Mouse (Mus musculus): ENCODE results near the gene Plek. TPM values are rescaled to one million over a fixed set of nuclear protein-coding genes. Genes with fewer than 3 reads are reported as not detected.
"Not testable (repeated sequence)": the region's sequence is repeated elsewhere in the genome, so short reads cannot be mapped to it uniquely, and the experiment has no call there.

The Plek gene
- polyA plus RNA-seq (2014; fragmentation: Nextera tagmentation; extraction: Ambion mirVana): 4.2 and 4.4 TPM in 2 replicates

- DNase-seq (ENCODE audit: low spot score) (peak; percentile 88), ATAC-seq (ENCODE audit: low read depth) (peak; percentile 94)
- H3K9ac ChIP-seq (ENCODE audit: low read depth, low read length): peak within 1 kb of the TSS; percentile 71
- peak within 1 kb of the TSS; percentile 69 for H3K4me2 ChIP-seq (ENCODE audit: low read depth, low read length)
- no peaks in the 10 kb centered on the region for H3K27me3 ChIP-seq (replicated peaks; ENCODE audit: control insufficient read depth, insufficient read depth, low read length)
- H3K4me3 ChIP-seq (ENCODE audit: low read depth, low read length): peak within 1 kb of the TSS; percentile 61
- under 1% methylated on average over 35 of the region's 38 CpGs for WGBS
- H3K9me3 ChIP-seq (ENCODE audit: control insufficient read depth, low read length): no peaks in the 10 kb centered on the region
- H3K27ac ChIP-seq (replicated peaks; ENCODE audit: low read depth, low read length): peak within 1 kb of the TSS; percentile 60
- H3K4me1 ChIP-seq (ENCODE audit: control insufficient read depth, insufficient read depth, low read length): peaks cover 4% of the 10 kb centered on the region; the same call in 1 of the 2 replicates
- no peaks in the 10 kb centered on the region for H3K36me3 ChIP-seq (ENCODE audit: control insufficient read depth, insufficient read depth, low read length)
Measured at GRCm38 (mm10) chr11:17051545-17052475, at the start of gene Plek, which contains the start of gene Cnrip1. TSS of gene Plek (minus strand) at chr11:17052381. TSS of gene Cnrip1 (plus strand) at chr11:17051586.

GRCm38 (mm10) chr11:17086106-17086505 lies 33.9 kb upstream of the Plek start:
- no peak overlapping the region for H3K4me2 ChIP-seq (ENCODE audit: low read depth, low read length)
- H3K27ac ChIP-seq (replicated peaks; ENCODE audit: low read depth, low read length): no peak overlapping the region
- no peaks in the 10 kb centered on the region for H3K36me3 ChIP-seq (ENCODE audit: control insufficient read depth, insufficient read depth, low read length)
- H3K4me1 ChIP-seq (ENCODE audit: control insufficient read depth, insufficient read depth, low read length): peaks cover 7% of the 10 kb centered on the region
- H3K9ac ChIP-seq (ENCODE audit: low read depth, low read length): no peak overlapping the region
- 14% methylated on average over 5 of the region's 5 CpGs for WGBS
- DNase-seq (ENCODE audit: low spot score): peak; percentile 31
- no peak for ATAC-seq (ENCODE audit: low read depth)
- H3K9me3 ChIP-seq (ENCODE audit: control insufficient read depth, low read length): no peaks in the 10 kb centered on the region
- H3K27me3 ChIP-seq (replicated peaks; ENCODE audit: control insufficient read depth, insufficient read depth, low read length): no peaks in the 10 kb centered on the region
- H3K4me3 ChIP-seq (ENCODE audit: low read depth, low read length): no peak overlapping the region

- Histone ChIP-seq H3K4me1 (ENCODE audit: control insufficient read depth, insufficient read depth, low read length) (peaks cover 7% of the 10 kb centered on the region), H3K9me3 (ENCODE audit: control insufficient read depth, low read length) (no peaks in the 10 kb centered on the region), H3K4me3 (ENCODE audit: low read depth, low read length) (no peak overlapping the region), H3K27ac (replicated peaks; ENCODE audit: low read depth, low read length) (no peak overlapping the region), H3K36me3 (ENCODE audit: control insufficient read depth, insufficient read depth, low read length) (no peaks in the 10 kb centered on the region), H3K4me2 (ENCODE audit: low read depth, low read length) (no peak overlapping the region), H3K27me3 (replicated peaks; ENCODE audit: control insufficient read depth, insufficient read depth, low read length) (no peaks in the 10 kb centered on the region), H3K9ac (ENCODE audit: low read depth, low read length) (no peak overlapping the region)
- peak; percentile 31 for DNase-seq (ENCODE audit: low spot score)
- 47% methylated on average over 1 of the region's 1 CpGs for WGBS
- ATAC-seq (ENCODE audit: low read depth): no peak
Measured at GRCm38 (mm10) chr11:17083866-17084265, 31.7 kb upstream of the Plek start.

- DNase-seq (ENCODE audit: low spot score): peak; percentile 49
- ATAC-seq (ENCODE audit: low read depth): no peak
- no peaks in the 10 kb centered on the region for H3K27me3 ChIP-seq (replicated peaks; ENCODE audit: control insufficient read depth, insufficient read depth, low read length)
- no peak overlapping the region for H3K27ac ChIP-seq (replicated peaks; ENCODE audit: low read depth, low read length)
- 69% methylated on average over 3 of the region's 3 CpGs for WGBS
- H3K4me1 ChIP-seq (ENCODE audit: control insufficient read depth, insufficient read depth, low read length): peaks cover 7% of the 10 kb centered on the region
- no peak overlapping the region for H3K4me3 ChIP-seq (ENCODE audit: low read depth, low read length)
- no peaks in the 10 kb centered on the region for H3K36me3 ChIP-seq (ENCODE audit: control insufficient read depth, insufficient read depth, low read length)
- no peak overlapping the region for H3K4me2 ChIP-seq (ENCODE audit: low read depth, low read length)
- H3K9me3 ChIP-seq (ENCODE audit: control insufficient read depth, low read length): no peaks in the 10 kb centered on the region
- no peak overlapping the region for H3K9ac ChIP-seq (ENCODE audit: low read depth, low read length)
Measured at GRCm38 (mm10) chr11:17083455-17083854, 31.3 kb upstream of the Plek start.

GRCm38 (mm10) chr11:17082953-17083352 lies 30.8 kb upstream of the Plek start:
- Histone ChIP-seq H3K36me3 (ENCODE audit: control insufficient read depth, insufficient read depth, low read length) (no peaks in the 10 kb centered on the region), H3K27me3 (replicated peaks; ENCODE audit: control insufficient read depth, insufficient read depth, low read length) (no peaks in the 10 kb centered on the region), H3K27ac (replicated peaks; ENCODE audit: low read depth, low read length) (no peak overlapping the region), H3K4me2 (ENCODE audit: low read depth, low read length) (no peak overlapping the region), H3K9ac (ENCODE audit: low read depth, low read length) (no peak overlapping the region), H3K4me3 (ENCODE audit: low read depth, low read length) (no peak overlapping the region), H3K4me1 (ENCODE audit: control insufficient read depth, insufficient read depth, low read length) (peaks cover 7% of the 10 kb centered on the region), H3K9me3 (ENCODE audit: control insufficient read depth, low read length) (no peaks in the 10 kb centered on the region)
- WGBS: 41% methylated on average over 2 of the region's 2 CpGs
- DNase-seq (ENCODE audit: low spot score) (peak; percentile 72), ATAC-seq (ENCODE audit: low read depth) (no peak)

- no peaks in the 10 kb centered on the region for H3K36me3 ChIP-seq (ENCODE audit: control insufficient read depth, insufficient read depth, low read length)
- no peak overlapping the region for H3K9ac ChIP-seq (ENCODE audit: low read depth, low read length)
- H3K4me1 ChIP-seq (ENCODE audit: control insufficient read depth, insufficient read depth, low read length): peaks cover 7% of the 10 kb centered on the region
- DNase-seq (ENCODE audit: low spot score) (no peak), ATAC-seq (ENCODE audit: low read depth) (no peak)
- no peaks in the 10 kb centered on the region for H3K27me3 ChIP-seq (replicated peaks; ENCODE audit: control insufficient read depth, insufficient read depth, low read length)
- 57% methylated on average over 3 of the region's 3 CpGs for WGBS
- no peak overlapping the region for H3K4me3 ChIP-seq (ENCODE audit: low read depth, low read length)
- H3K4me2 ChIP-seq (ENCODE audit: low read depth, low read length): no peak overlapping the region
- no peak overlapping the region for H3K27ac ChIP-seq (replicated peaks; ENCODE audit: low read depth, low read length)
- H3K9me3 ChIP-seq (ENCODE audit: control insufficient read depth, low read length): no peaks in the 10 kb centered on the region
Measured at GRCm38 (mm10) chr11:17082086-17082485, 29.9 kb upstream of the Plek start.

GRCm38 (mm10) chr11:17075656-17076055 lies 23.5 kb upstream of the Plek start:
- Histone ChIP-seq H3K36me3 (ENCODE audit: control insufficient read depth, insufficient read depth, low read length) (no peaks in the 10 kb centered on the region), H3K9ac (ENCODE audit: low read depth, low read length) (no peak overlapping the region), H3K4me1 (ENCODE audit: control insufficient read depth, insufficient read depth, low read length) (no peaks in the 10 kb centered on the region), H3K9me3 (ENCODE audit: control insufficient read depth, low read length) (no peaks in the 10 kb centered on the region), H3K27ac (replicated peaks; ENCODE audit: low read depth, low read length) (no peak overlapping the region), H3K27me3 (replicated peaks; ENCODE audit: control insufficient read depth, insufficient read depth, low read length) (no peaks in the 10 kb centered on the region), H3K4me3 (ENCODE audit: low read depth, low read length) (no peak overlapping the region), H3K4me2 (ENCODE audit: low read depth, low read length) (no peak overlapping the region)
- WGBS: 89% methylated on average over 2 of the region's 2 CpGs
- no peak for DNase-seq (ENCODE audit: low spot score)
- no peak for ATAC-seq (ENCODE audit: low read depth)

- not testable (repeated sequence) for DNase-seq (ENCODE audit: low spot score); H3K36me3 ChIP-seq (ENCODE audit: control insufficient read depth, insufficient read depth, low read length); H3K27ac ChIP-seq (replicated peaks; ENCODE audit: low read depth, low read length); H3K4me3 ChIP-seq (ENCODE audit: low read depth, low read length); ATAC-seq (ENCODE audit: low read depth); H3K9me3 ChIP-seq (ENCODE audit: control insufficient read depth, low read length); H3K4me2 ChIP-seq (ENCODE audit: low read depth, low read length); H3K27me3 ChIP-seq (replicated peaks; ENCODE audit: control insufficient read depth, insufficient read depth, low read length); H3K4me1 ChIP-seq (ENCODE audit: control insufficient read depth, insufficient read depth, low read length); H3K9ac ChIP-seq (ENCODE audit: low read depth, low read length)
- 92% methylated on average over 2 of the region's 2 CpGs for WGBS
Measured at GRCm38 (mm10) chr11:17069360-17069759, 17.2 kb upstream of the Plek start.

Data from embryonic facial prominence, embryonic 14.5 days (tissue).